Mouse (Mus musculus): ENCODE data around the gene Mmp13. TPM values are rescaled to one million over a fixed set of nuclear protein-coding genes. Genes with fewer than 3 reads are reported as not detected.
"Not testable (repeated sequence)": the region's sequence is repeated elsewhere in the genome, so short reads cannot be mapped to it uniquely, and the experiment has no call there.

Gene Mmp13
- 0.14 TPM in 1 of 2 replicates, not detected in the other for polyA plus RNA-seq (2016; fragmentation: Nextera tagmentation; extraction: Ambion mirVana)

- Histone ChIP-seq H3K27ac (ENCODE audit: poor library complexity, severe bottlenecking) (no peak within 1 kb of the TSS), H3K36me3 (no peaks in the 10 kb centered on the region), H3K4me3 (no peak within 1 kb of the TSS), H3K9me3 (replicated peaks) (no peaks in the 10 kb centered on the region), H3K27me3 (replicated peaks) (peaks cover 11% of the 10 kb centered on the region; the same call in 1 of the 2 replicates), H3K9ac (no peak within 1 kb of the TSS), H3K4me2 (no peak within 1 kb of the TSS), H3K4me1 (replicated peaks) (no peaks in the 10 kb centered on the region)
- no peak for ATAC-seq (ENCODE audit: insufficient number of reproducible peaks, low FRiP score)
- 84% methylated on average over 1 of the region's 1 CpGs for WGBS
Measured at GRCm38 (mm10) chr9:7272214-7272613, at the start of gene Mmp13. Gene Mmp13 (plus strand): TSS chr9:7272514.

- no peaks in the 10 kb centered on the region for H3K36me3 ChIP-seq
- H3K4me3 ChIP-seq = no peak overlapping the region
- no peaks in the 10 kb centered on the region for H3K9me3 ChIP-seq (replicated peaks)
- no peak for ATAC-seq (ENCODE audit: insufficient number of reproducible peaks, low FRiP score)
- no peak overlapping the region for H3K27ac ChIP-seq (ENCODE audit: poor library complexity, severe bottlenecking)
- H3K9ac ChIP-seq = no peak overlapping the region
- no peaks in the 10 kb centered on the region for H3K4me1 ChIP-seq (replicated peaks)
- no peaks in the 10 kb centered on the region for H3K27me3 ChIP-seq (replicated peaks)
- 88% methylated on average over 1 of the region's 1 CpGs for WGBS
- H3K4me2 ChIP-seq = no peak overlapping the region
Measured at GRCm38 (mm10) chr9:7238619-7239018, 33.7 kb upstream of the Mmp13 start.

GRCm38 (mm10) chr9:7239967-7240366, 32.3 kb upstream of the Mmp13 start:
- H3K9ac ChIP-seq = no peak overlapping the region
- no peak overlapping the region for H3K4me2 ChIP-seq
- no peaks in the 10 kb centered on the region for H3K36me3 ChIP-seq
- H3K27me3 ChIP-seq (replicated peaks) = no peaks in the 10 kb centered on the region
- H3K4me1 ChIP-seq (replicated peaks) = no peaks in the 10 kb centered on the region
- 76% methylated on average over 2 of the region's 2 CpGs for WGBS
- H3K9me3 ChIP-seq (replicated peaks) = no peaks in the 10 kb centered on the region
- ATAC-seq (ENCODE audit: insufficient number of reproducible peaks, low FRiP score) = no peak
- no peak overlapping the region for H3K27ac ChIP-seq (ENCODE audit: poor library complexity, severe bottlenecking)
- no peak overlapping the region for H3K4me3 ChIP-seq

GRCm38 (mm10) chr9:7252797-7253654, 19.3 kb upstream of the Mmp13 start:
- 64% methylated on average over 1 of the region's 1 CpGs for WGBS
- Histone ChIP-seq H3K36me3 (no peaks in the 10 kb centered on the region), H3K27me3 (replicated peaks) (0 out of 2 replicates have a peak, but pooled peaks cover 2% of the 10 kb centered on the region), H3K9ac (no peak overlapping the region), H3K4me2 (no peak overlapping the region), H3K27ac (ENCODE audit: poor library complexity, severe bottlenecking) (no peak overlapping the region), H3K4me1 (replicated peaks) (no peaks in the 10 kb centered on the region), H3K4me3 (no peak overlapping the region), H3K9me3 (replicated peaks) (no peaks in the 10 kb centered on the region)
- ATAC-seq (ENCODE audit: insufficient number of reproducible peaks, low FRiP score) = no peak

GRCm38 (mm10) chr9:7261667-7262066, 10.6 kb upstream of the Mmp13 start:
- Histone ChIP-seq H3K36me3 (no peaks in the 10 kb centered on the region), H3K4me1 (replicated peaks) (no peaks in the 10 kb centered on the region), H3K4me3 (no peak overlapping the region), H3K9me3 (replicated peaks) (no peaks in the 10 kb centered on the region), H3K27me3 (replicated peaks) (0 out of 2 replicates have a peak, but pooled peaks cover 12% of the 10 kb centered on the region), H3K27ac (ENCODE audit: poor library complexity, severe bottlenecking) (no peak overlapping the region), H3K9ac (no peak overlapping the region), H3K4me2 (no peak overlapping the region)
- no peak for ATAC-seq (ENCODE audit: insufficient number of reproducible peaks, low FRiP score)
- WGBS = 77% methylated on average over 1 of the region's 1 CpGs

GRCm38 (mm10) chr9:7270071-7270470, 2.2 kb upstream of the Mmp13 start:
- WGBS = 11% methylated on average over 3 of the region's 3 CpGs
- Histone ChIP-seq H3K27ac (ENCODE audit: poor library complexity, severe bottlenecking) (no peak overlapping the region), H3K36me3 (no peaks in the 10 kb centered on the region), H3K4me3 (no peak overlapping the region), H3K27me3 (replicated peaks) (peaks cover 11% of the 10 kb centered on the region; the same call in 1 of the 2 replicates), H3K9me3 (replicated peaks) (no peaks in the 10 kb centered on the region), H3K4me2 (no peak overlapping the region), H3K4me1 (replicated peaks) (no peaks in the 10 kb centered on the region), H3K9ac (no peak overlapping the region)
- ATAC-seq (ENCODE audit: insufficient number of reproducible peaks, low FRiP score) = peak; percentile 85; the same call in 1 of the 2 replicates

GRCm38 (mm10) chr9:7282565-7283302, 10.4 kb downstream of the Mmp13 start:
- H3K36me3 ChIP-seq = no peaks in the 10 kb centered on the region
- H3K9me3 ChIP-seq (replicated peaks) = no peaks in the 10 kb centered on the region
- no peak overlapping the region for H3K27ac ChIP-seq (ENCODE audit: poor library complexity, severe bottlenecking)
- no peak overlapping the region for H3K4me3 ChIP-seq
- WGBS = 80% methylated on average over 7 of the region's 7 CpGs
- H3K9ac ChIP-seq = no peak overlapping the region
- ATAC-seq (ENCODE audit: insufficient number of reproducible peaks, low FRiP score) = no peak
- H3K27me3 ChIP-seq (replicated peaks) = peaks cover 2% of the 10 kb centered on the region; the same call in 1 of the 2 replicates
- no peaks in the 10 kb centered on the region for H3K4me1 ChIP-seq (replicated peaks)
- H3K4me2 ChIP-seq = no peak overlapping the region

GRCm38 (mm10) chr9:7283303-7283684, 11.0 kb downstream of the Mmp13 start:
- 79% methylated on average over 2 of the region's 2 CpGs for WGBS
- H3K9ac ChIP-seq; H3K27me3 ChIP-seq (replicated peaks); H3K4me3 ChIP-seq; H3K36me3 ChIP-seq; H3K27ac ChIP-seq (ENCODE audit: poor library complexity, severe bottlenecking); H3K4me1 ChIP-seq (replicated peaks); H3K9me3 ChIP-seq (replicated peaks); ATAC-seq (ENCODE audit: insufficient number of reproducible peaks, low FRiP score); H3K4me2 ChIP-seq: not testable (repeated sequence)

GRCm38 (mm10) chr9:7289501-7289900, 17.2 kb downstream of the Mmp13 start:
- H3K9me3 ChIP-seq (replicated peaks) = no peaks in the 10 kb centered on the region
- no peaks in the 10 kb centered on the region for H3K27me3 ChIP-seq (replicated peaks)
- H3K4me2 ChIP-seq = no peak overlapping the region
- 40% methylated on average over 2 of the region's 2 CpGs for WGBS
- no peaks in the 10 kb centered on the region for H3K36me3 ChIP-seq
- ATAC-seq (ENCODE audit: insufficient number of reproducible peaks, low FRiP score) = no peak
- H3K4me3 ChIP-seq = no peak overlapping the region
- H3K4me1 ChIP-seq (replicated peaks) = no peaks in the 10 kb centered on the region
- H3K9ac ChIP-seq = no peak overlapping the region
- H3K27ac ChIP-seq (ENCODE audit: poor library complexity, severe bottlenecking) = no peak overlapping the region

- Histone ChIP-seq H3K4me1 (replicated peaks) (no peaks in the 10 kb centered on the region), H3K27me3 (replicated peaks) (no peaks in the 10 kb centered on the region), H3K36me3 (no peaks in the 10 kb centered on the region), H3K4me2 (no peak overlapping the region), H3K4me3 (no peak overlapping the region), H3K9ac (no peak overlapping the region), H3K27ac (ENCODE audit: poor library complexity, severe bottlenecking) (no peak overlapping the region), H3K9me3 (replicated peaks) (no peaks in the 10 kb centered on the region)
- no peak for ATAC-seq (ENCODE audit: insufficient number of reproducible peaks, low FRiP score)
- 81% methylated on average over 12 of the region's 12 CpGs for WGBS
Measured at GRCm38 (mm10) chr9:7289901-7290300, 17.6 kb downstream of the Mmp13 start.

GRCm38 (mm10) chr9:7292132-7292531, 19.8 kb downstream of the Mmp13 start:
- H3K27ac ChIP-seq (ENCODE audit: poor library complexity, severe bottlenecking) = no peak overlapping the region
- no peaks in the 10 kb centered on the region for H3K36me3 ChIP-seq
- no peaks in the 10 kb centered on the region for H3K9me3 ChIP-seq (replicated peaks)
- ATAC-seq (ENCODE audit: insufficient number of reproducible peaks, low FRiP score) = no peak
- WGBS = 27% methylated on average over 1 of the region's 1 CpGs
- H3K4me1 ChIP-seq (replicated peaks) = no peaks in the 10 kb centered on the region
- no peak overlapping the region for H3K9ac ChIP-seq
- no peaks in the 10 kb centered on the region for H3K27me3 ChIP-seq (replicated peaks)
- no peak overlapping the region for H3K4me3 ChIP-seq
- H3K4me2 ChIP-seq = no peak overlapping the region

Measured in heart, embryonic 12.5 days (tissue).